Mouse (Mus musculus) lung, postnatal 0 days (tissue): ENCODE data around the gene 4930507D05Rik.

Experiments used
- CTCF ChIP-seq: IDR thresholded peaks from 2 replicates; pipeline ENCODE4 v1.5.1; 2016; ENCODE audit warnings: antibody characterized with exemption, mild to moderate bottlenecking
- EP300 ChIP-seq: IDR thresholded peaks from 2 replicates; pipeline ENCODE4 v1.6.1; 2016; ENCODE audit warnings: antibody characterized with exemption, mild to moderate bottlenecking, control low read depth

DNA sequence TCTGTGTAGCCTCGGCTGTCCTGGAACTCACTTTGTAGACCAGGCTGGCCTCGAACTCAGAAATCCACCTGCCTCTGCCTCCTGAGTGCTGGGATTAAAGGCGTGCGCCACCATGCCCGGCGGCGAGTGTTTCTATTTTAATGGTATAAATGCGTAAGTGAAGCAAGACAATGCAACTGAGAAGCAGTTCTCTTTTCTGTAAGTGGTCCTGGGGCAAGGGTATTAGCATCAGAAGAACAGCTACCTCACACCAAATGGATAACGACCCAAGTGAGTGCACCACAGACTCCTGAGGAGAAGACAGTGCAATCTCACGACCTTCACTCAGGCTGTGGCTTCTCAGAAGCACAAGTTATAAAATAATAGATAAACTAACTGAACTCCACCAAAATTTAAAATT lies 25.7 kb downstream of the 4930507D05Rik start:
- no peak for TF ChIP-seq EP300
- TF ChIP-seq CTCF = no peak
